Mouse (Mus musculus): ENCODE measurements around the gene Rnf26. TPM values are rescaled to one million over a fixed set of nuclear protein-coding genes. Genes with fewer than 3 reads are reported as not detected.
A peak's percentile ranks its signal among the peaks of the same experiment; 100 is the strongest.
"Not testable (repeated sequence)": the region's sequence is repeated elsewhere in the genome, so short reads cannot be mapped to it uniquely, and the experiment has no call there.

The Rnf26 gene
- total RNA-seq, 1 experiment from 2014 or later, result 27.5 TPM

DNA sequence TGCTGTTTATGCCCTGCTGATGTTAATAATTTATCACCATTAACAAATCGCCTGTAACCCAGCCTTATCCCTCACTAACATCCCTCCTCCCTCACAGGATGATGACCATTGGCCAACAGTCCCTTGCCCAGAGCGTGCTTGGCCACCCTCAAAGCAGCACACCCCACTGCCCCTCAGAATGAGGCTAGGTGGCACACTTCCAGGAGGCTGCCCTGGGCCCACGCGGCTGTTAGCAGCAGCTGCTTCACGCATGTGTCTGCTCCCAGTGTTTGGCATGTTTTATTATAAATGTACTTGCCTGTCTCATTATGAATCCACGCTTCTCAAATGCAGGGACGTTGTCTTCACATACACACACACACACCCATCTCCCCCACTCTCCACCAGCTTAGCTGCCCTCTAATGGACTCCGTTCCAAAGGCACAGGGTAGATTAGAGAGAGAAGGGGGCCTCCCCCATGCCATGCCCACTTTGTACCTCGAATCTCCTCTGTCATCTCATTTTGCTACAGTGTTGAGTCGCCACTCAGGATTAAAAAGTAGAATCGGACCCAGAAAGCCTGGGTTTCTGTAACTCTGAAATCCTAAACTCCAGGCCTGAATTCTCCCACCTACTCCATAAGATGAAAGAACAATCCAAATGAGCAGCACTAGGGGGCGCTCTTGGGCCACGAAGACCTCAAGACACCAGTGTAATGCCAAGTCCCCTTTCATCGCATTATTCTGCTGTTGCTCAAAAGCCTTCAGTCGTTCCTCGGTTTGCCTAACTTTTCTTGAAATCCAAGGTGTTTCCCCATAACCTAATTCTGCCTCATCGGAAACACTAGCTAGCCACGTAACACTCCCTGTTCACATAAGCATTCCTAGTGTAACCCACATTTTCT, 12.5 kb upstream of the Rnf26 start:
- DNase-seq, result peak; percentile 92

DNA sequence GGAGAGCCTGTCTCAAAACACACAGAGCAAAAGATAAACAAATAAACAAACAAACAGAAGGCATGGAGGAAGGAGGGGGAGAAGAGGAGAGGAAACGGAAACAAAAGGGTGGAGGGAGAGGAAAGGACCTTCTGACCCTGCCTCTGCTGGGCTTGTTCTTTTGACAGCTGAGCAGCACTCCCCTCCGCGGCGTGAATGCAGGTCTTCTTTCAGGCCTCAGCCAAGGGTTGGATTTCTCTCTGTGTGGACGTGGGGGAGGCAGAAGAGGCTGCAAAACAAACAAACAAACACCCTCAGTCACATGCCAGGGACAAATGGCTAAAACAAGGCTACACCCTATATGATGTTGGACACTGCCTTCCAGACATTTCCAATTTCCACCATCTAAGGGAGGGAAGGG, 11.7 kb upstream of the Rnf26 start:
- no peak for DNase-seq

DNA sequence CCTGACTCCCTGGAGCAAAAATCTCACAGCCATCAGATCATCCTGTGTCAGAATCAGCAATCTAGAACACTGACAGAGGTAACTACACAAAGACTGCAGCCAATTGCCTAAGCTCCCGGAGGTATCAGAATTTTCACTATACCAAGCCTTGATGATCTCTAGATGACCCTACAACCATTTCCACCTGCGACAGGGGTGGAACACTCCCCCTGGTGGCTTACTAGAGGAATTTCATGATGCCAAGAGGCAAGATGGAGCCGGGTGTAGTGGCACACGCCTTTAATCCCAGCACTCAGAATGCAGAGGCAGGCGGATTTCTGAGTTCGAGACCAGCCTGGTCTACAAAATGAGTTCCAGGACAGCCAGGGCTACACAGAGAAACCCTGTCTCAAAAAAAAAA, 11.0 kb upstream of the Rnf26 start:
- DNase-seq, result no peak

DNA sequence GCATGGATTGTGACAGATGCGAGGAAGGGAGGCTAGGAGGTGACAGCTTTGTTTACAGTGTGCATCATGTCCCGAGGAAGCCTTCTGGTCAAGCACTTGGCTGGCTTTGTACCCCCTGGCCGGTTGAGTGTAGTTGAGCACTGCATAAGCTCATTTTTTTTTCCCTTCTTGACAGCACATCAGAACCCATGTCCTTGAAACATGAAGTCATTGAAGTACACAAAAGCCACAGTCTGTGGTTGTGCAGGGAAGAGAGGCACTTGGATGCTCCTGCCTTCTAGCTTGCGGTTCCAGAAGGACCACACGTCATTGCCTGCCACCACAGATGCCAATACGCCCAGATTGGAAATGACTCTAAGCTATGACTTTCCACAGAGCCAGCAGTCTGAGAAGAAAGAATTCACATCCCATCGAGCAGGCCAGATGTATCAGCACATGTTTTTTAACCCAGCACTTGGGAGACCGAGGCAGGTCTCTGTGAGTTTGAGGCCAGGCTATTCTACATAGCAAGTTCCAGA, 6.7 kb upstream of the Rnf26 start:
- DNase-seq, result no peak

DNA sequence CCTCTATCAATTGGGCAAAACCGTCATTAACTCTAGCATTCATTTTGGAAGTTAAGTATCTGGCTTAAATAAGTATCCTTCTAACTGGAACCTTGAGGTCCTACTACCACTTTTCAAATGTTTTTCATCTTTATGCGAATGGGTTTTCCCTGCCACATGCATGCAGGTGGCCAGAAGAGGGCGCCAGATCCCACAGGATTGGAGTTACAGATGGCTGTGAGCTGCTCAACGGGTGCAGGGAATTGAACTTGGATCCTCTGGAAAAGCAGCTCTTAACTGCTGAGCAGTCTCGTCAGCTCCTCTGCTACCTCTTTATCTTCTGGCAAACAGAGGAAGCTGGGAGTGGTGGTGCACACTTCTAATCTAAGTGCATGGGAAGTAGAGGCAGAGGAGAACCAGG, 5.7 kb upstream of the Rnf26 start:
- DNase-seq, result peak; percentile 70

DNA sequence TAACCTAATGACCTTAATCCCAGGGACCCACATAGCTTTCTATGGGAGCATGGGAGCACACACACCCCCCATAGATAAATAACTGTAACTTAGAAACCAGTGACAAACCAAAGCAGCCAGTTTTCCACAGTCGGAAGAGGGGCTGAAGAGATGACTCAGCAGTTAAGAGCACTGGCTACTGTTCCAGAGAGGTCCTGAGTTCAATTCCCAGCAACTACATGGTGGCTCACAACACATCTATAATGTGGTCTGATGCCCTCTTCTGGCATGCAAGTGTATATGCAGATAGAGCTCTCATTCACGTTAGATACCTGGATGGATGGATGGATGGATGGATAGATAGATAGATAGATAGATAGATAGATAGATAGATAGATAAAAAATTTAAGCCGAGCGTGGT, 2.9 kb upstream of the Rnf26 start:
- DNase-seq, result no peak

DNA sequence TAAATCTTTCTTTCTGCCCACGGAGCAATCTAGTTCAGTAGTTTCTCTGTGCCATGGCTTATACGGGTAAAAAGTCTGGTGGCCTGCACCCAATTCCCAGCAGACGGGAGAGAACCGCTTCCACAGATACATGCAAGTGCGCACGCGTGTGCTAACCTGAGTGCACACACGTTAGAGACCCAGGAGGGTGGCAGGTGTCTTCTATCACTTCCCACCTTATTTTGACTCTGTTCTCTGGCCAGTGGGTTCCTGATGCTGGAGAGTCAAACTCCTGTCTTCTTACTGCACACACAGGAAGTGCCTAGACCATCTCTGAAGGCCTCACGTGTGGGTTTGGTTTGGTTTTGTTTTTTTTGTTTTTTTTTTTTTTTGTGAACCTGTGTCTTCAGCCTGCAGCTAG, 2.3 kb upstream of the Rnf26 start:
- DNase-seq, result no peak

DNA sequence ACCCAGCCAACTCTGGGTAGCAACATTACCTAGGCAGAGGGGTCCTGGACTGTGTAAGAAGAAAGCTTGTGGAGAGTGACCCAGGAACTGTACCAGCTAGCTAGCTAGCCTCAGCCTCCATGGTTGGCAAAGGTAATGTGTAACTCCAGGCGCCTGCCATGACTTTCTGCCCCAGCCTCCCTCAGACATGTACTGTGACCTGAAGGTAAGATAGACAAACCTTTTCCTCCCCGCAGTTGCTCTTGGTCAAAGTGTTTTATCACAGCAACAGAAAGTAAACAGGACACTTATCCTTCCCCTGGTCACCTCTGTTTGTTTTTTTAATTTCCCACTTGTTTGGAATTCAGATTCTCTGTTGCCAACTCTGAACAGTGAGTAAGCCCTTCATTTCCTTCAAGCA, 1.1 kb upstream of the Rnf26 start:
- no peak for DNase-seq

DNA sequence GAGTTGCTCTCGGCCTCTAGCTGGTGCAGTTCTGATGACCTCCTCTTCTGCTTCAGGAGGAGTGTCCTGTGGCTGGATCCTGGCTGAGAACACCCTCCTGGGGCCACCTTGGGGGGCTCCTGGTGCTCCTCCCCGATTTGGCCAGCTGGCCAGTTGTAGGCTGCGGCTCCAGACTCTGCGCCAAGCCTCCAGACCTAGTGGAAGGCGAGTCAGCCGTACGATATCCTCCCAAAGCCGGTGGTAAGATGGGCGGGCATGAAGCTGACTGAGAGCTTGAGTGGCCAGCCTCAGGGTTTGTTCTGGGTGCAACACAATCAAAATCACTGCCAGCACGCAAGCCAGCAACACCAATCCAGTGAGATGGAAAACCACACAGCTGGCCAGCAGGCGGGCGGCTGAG, 1.4 kb downstream of the Rnf26 start:
- DNase-seq, result not testable (repeated sequence)

DNA sequence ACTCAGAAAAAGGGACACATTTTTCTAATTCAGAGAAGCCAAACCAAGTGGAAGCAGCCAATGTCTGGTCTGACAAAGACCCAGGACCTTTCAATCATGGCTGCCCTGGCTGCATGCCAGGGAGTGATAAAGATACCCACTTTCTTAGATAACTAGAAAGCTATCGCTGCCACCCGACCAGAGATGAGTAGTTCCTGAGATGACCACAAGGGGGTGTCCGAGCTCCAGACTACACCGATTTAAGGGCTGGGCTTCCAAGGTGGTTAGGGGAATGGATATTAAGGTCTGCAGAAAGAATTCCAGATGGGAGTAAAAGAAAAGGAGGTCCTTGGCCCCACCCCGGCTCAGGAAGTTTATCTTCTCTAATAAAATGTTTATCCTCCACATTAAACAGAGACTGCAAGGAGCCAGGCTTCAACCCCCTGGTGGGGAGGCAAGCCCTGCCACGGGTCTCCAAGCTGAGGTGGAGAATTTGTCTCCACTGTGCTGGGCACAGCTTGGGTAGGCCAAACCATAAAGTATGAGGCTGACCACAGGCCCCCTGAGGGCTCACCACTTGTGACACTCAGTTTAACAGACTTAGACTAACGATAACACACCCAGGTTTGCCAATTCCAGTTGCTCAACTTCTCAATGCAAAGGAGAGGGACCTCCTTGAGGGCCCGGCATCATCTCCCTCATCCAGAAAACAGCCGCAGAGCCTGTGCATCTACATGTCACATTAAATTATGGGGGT, 3.8 kb downstream of the Rnf26 start:
- peak; percentile 85 for DNase-seq

DNA sequence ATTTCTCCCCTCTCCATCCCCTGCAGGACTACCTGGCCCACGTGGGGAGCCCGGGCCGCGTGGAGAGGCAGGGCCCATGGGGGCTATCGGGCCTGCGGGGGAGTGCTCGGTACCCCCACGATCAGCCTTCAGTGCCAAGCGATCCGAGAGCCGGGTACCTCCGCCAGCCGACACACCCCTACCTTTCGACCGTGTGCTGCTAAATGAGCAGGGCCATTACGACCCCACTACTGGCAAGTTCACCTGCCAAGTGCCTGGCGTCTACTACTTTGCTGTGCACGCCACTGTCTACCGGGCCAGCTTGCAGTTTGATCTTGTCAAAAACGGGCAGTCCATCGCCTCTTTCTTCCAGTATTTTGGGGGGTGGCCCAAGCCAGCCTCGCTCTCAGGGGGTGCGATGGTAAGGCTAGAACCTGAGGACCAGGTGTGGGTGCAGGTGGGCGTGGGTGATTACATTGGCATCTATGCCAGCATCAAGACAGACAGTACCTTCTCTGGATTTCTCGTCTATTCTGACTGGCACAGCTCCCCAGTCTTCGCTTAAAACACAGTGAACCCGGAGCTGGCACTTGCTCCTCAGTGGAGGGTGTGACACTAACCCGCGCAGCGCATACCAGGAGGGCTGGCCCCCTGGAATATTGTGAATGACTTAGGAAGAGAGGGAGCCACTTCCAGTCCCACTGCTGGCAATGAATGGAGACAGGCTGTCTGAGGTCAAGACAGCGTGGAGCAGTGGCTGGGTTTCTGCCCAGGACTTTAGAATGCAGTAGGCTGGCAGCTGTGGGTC, 4.9 kb downstream of the Rnf26 start:
- no peak for DNase-seq

DNA sequence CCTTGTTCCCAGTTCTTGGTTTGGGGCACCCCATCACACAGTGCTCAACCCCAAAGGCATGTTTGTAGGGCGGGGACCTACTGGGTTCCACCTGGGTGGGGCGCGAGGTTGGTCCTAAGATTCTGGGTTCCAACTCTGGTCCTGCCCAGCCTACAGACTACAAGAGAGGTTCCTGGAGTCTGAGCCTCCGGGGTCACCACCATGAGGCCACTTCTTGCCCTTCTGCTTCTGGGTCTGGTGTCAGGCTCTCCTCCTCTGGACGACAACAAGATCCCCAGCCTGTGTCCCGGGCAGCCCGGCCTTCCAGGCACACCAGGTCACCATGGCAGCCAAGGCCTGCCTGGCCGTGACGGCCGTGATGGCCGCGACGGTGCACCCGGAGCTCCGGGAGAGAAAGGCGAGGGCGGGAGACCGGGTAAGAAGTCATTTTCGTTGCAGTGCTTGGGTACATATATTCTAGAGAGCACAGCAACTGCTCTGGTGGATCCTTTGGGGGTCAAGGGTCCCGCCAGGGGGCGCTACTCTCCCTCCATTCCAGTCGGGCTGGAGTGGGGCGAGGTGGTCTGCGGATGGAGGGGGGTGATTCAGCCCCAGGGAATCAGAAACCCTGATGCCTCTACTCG, 5.6 kb downstream of the Rnf26 start:
- DNase-seq, result peak; percentile 83

DNA sequence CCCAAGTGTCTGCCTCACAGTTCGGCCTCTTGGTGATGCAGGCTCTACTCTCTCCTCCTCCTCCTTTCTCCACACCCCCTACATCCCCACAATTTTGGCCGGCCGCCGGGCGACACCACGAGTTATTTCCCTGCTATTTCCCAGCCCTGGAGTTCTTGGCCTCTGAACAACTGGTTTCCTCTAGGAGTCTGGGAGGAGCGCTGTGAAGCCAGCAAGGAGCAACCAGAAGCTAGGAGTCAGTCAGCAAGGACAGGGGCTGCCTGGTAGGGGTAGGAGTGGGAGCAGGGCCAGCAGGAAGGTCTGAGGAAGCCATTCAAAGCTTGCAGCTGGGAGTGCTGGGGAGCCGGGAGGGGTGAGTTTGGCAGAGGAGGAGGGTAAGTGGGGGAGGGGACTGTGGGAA, 6.2 kb downstream of the Rnf26 start, which contains the start of gene C1qtnf5:
Gene C1qtnf5, plus strand, starts transcription at position 136 of the 400 bp plus-strand sequence.
- peak; percentile 90 for DNase-seq

DNA sequence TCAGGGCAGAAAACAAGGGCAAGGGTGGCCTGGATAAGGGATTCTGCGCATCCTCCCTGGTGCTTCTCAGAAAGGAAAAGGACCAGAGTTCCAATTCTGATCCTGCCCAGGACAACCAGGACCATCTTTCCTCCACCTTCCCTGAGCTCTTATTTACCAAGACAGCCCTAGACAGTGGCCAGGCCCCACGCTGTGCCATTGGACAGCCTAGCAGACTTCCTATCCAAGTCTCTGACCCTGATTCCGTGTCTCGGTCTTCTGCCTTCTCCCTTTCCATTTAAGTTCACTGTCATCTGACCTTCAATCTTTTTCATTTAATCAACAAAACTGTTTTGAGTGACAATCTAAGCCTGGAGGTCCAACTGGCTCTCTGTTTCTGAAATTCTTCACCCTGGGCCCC, 6.7 kb downstream of the Rnf26 start:
- DNase-seq, result no peak

DNA sequence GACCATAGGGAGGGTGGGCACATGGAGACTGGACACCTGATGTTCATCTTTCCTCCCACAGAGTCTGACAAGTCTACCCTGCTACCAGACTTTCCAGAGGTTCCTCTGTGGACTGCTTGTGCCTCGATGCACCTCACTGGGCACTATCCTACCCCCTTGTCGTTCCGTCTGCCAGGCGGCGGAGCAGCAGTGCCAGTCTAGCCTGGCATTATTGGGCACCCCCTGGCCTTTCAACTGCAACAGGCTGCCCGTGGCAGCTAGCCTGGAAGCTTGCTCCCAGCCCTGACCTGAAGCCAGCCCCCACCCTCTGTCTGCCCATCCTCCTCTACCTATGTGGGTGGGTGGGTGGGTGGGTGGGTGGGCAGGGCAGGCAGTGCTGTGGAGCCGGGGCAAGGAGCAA, 7.1 kb downstream of the Rnf26 start:
- DNase-seq, result no peak

DNA sequence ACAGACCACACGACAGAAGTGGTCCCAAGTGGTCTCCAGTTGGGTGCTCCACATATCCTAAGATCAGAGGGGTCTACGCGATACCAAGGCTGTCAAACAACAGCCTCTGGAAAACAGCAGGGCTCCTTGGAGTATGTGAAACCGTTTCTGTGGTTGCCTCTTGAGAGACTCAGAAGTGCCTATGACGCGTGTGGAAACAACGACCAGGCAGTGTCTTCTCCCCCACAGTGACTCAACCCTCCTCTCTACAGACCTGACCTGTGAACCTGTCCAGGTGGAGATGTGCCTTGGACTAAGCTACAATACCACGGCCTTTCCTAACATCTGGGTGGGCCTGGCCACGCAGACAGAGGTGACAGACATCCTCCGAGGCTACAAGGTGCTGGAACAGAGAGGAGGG, 7.5 kb downstream of the Rnf26 start:
- DNase-seq, result no peak

DNA sequence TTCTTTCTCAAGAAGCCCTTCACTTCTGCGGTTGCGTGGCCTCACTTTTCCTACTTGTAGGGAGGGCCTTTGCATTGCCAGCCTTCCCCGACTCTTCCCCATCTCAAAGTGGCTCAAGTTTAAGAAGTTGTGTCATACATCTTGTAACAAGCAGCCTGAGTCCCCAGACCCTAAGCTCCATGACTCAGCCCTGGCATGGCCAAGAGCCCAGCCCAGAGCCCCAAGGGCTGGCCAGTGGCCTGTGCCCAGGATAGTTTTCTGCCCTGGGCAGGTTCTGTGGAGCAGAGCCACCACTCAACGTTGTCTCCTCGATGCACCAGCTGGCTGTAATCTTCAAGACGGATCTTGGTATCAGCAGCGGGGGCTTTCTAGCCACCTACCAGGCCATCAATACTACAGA, 8.4 kb downstream of the Rnf26 start:
- DNase-seq, result peak; percentile 72

DNA sequence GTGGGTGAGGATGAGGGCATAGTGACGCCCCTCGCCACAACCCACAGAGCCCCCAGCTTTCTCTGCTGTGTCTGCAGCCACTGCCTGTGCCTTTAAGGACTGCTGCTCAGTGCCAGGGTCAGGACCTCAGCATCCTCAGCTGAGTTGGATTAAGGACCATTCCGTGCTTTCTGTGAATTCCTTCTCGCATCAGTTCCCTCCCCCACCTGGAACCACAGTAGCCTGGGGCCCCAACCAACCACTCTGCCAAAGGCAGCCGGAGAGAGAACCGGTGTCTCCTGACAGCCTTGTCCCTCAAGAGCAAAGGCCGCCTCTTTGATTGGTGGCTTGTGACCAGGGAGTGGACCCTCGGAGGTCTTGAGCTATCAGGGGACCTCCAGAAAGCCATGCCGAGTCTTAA, 11.8 kb downstream of the Rnf26 start, which contains the start of gene Mfrp:
Gene Mfrp, plus strand, starts transcription at position 240 of the 400 bp plus-strand sequence.
- no peak for DNase-seq

DNA sequence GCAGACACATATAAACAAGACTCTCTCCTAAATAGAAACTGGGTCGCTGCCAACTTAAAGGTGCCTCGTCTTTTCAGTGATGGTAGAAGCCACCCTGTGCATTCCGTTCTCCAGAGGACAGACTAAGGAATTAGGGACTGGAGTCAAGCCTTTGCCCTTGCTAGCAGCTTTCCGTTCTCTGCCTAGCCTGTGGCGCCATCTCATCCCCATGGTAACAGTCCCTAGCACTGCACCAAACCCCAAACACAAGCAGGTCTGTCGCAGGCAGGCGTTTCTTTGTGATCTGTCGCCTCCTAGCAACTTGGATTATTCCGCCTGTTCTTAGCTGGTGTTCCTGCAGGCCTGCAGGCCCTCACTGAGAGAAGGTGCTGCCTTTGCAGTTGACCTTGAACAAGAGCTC, 16.8 kb downstream of the Rnf26 start:
- DNase-seq, result peak; percentile 59

DNA sequence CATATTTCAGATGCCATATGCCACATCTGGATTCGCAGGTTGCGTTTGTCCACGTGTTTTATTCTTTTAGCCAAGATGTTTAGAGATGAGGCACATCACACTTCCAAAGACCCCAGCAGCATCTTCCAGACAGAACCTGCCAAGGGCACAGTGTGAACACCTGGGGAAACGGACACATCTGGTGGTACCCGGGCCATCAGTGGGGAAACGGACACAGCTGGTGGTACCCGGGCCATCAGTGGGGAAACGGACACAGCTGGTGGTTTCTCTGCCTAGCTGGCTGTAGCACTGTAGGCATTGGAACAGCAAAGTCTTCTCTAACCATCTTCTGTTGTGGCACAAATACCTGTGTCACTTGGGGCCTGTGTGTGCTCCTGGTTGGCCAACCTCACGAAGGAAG, 17.5 kb downstream of the Rnf26 start:
- DNase-seq, result no peak

DNA sequence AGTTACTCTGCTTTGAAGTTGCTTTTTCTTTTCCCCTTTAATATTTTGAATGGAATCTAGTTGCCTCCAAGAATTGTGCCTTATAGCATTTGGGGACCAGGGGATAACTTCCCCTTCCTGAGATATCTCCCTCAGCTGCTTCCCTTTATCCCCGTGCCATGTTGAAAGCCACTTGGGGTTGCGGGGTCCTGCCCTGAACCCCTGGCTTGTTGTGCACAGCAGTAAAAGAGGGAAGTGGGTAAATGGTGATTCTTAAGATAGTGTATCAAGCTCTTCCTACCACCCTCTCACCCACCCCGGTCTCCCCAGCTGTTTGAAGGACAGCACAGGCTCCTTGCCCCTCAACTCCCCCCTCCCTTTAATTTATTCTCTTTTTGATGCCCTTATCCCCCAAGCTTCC, 18.6 kb downstream of the Rnf26 start:
- no peak for DNase-seq
